Mouse (Mus musculus) heart, postnatal 0 days (tissue): ENCODE measurements around the gene Mpp6. TPM values are rescaled to one million over a fixed set of nuclear protein-coding genes. Genes with fewer than 3 reads are reported as not detected.

Source experiments
- ATAC-seq: fragments of 200-750 bp; cut with Nextera tagmentation; 2 replicates; pipeline ENCODE4 v1.8.0; 2017; ENCODE audit warnings: low read depth, moderate number of reproducible peaks, moderate library complexity; ENCODE audit not compliant: insufficient read depth
- DNase-seq: peaks from one replicate; pipeline ENCODE4 v3.0.0-alpha.2; 2016; ENCODE audit warnings: low spot score
- H3K27ac ChIP-seq: fragments of 300-500 bp; sonication (generic); 2 replicates; pipeline ENCODE4 v1.5.1; 2014; ENCODE audit warnings: low read depth, mild to moderate bottlenecking
- H3K27me3 ChIP-seq: fragments of 300-500 bp; sonication (generic); 2 replicates; pipeline ENCODE4 v1.6.1; 2014; ENCODE audit warnings: low read length, mixed read lengths; ENCODE audit not compliant: control insufficient read depth, insufficient read depth
- H3K36me3 ChIP-seq: fragments of 300-500 bp; sonication (generic); replicated peaks from 2 replicates; pipeline ENCODE4 v1.6.1; 2014; ENCODE audit warnings: low read length, mixed read lengths; ENCODE audit not compliant: control insufficient read depth, insufficient read depth
- H3K4me1 ChIP-seq: fragments of 300-500 bp; sonication (generic); 2 replicates; pipeline ENCODE4 v1.6.1; 2014; ENCODE audit warnings: antibody characterized with exemption; ENCODE audit not compliant: control insufficient read depth, insufficient read depth
- H3K4me2 ChIP-seq: fragments of 300-500 bp; sonication (generic); 2 replicates; pipeline ENCODE4 v1.6.1; 2014; ENCODE audit warnings: low read depth, mild to moderate bottlenecking, low read length, moderate library complexity
- H3K4me3 ChIP-seq: fragments of 300-500 bp; sonication (generic); 2 replicates; pipeline ENCODE4 v1.5.1; 2014; ENCODE audit warnings: low read depth, low read length
- H3K9ac ChIP-seq: fragments of 300-500 bp; sonication (generic); replicated peaks from 2 replicates; pipeline ENCODE4 v1.6.1; 2014; ENCODE audit warnings: low read depth, low read length, mixed read lengths
- H3K9me3 ChIP-seq: fragments of 300-500 bp; sonication (generic); replicated peaks from 2 replicates; pipeline ENCODE4 v1.6.1; 2016; ENCODE audit warnings: low read length; ENCODE audit not compliant: control insufficient read depth
- CTCF ChIP-seq: IDR thresholded peaks from 2 replicates; pipeline ENCODE4 v1.5.1; 2016; ENCODE audit warnings: antibody characterized with exemption, control low read depth, low read depth
- EP300 ChIP-seq: IDR thresholded peaks from 2 replicates; pipeline ENCODE4 v1.6.1; 2016; ENCODE audit warnings: antibody characterized with exemption, low read depth
- WGBS: fragments of 180-500 bp; shearing (Covaris S2); extraction: QIAGEN DNeasy Blood & Tissue Kit; methylation state at CpG from one replicate; pipeline ENCODE4 v1.1.7; 2014; 5-methylcytosine and 5-hydroxymethylcytosine counted together
- polyA plus RNA-seq: library from polyadenylated mRNA; unstranded; fragments of >200 nt; fragmentation: Nextera tagmentation; extraction: Ambion mirVana; gene quantifications from 2 replicates; pipeline ENCODE4 v1.2.1, GENCODE M21; 2015
- total RNA-seq: library from RNA; depleted of rRNA; stranded (reverse); fragments of >200 nt; gene quantifications from 2 replicates; pipeline ENCODE4 v1.2.3, GENCODE M21; 2014; ENCODE audit warnings: low replicate concordance; rRNA removed

Mpp6 gene
- total RNA-seq (46.5 and 86.9 TPM in 2 replicates), polyA plus RNA-seq (52.8 and 56.5 TPM in 2 replicates)

DNA sequence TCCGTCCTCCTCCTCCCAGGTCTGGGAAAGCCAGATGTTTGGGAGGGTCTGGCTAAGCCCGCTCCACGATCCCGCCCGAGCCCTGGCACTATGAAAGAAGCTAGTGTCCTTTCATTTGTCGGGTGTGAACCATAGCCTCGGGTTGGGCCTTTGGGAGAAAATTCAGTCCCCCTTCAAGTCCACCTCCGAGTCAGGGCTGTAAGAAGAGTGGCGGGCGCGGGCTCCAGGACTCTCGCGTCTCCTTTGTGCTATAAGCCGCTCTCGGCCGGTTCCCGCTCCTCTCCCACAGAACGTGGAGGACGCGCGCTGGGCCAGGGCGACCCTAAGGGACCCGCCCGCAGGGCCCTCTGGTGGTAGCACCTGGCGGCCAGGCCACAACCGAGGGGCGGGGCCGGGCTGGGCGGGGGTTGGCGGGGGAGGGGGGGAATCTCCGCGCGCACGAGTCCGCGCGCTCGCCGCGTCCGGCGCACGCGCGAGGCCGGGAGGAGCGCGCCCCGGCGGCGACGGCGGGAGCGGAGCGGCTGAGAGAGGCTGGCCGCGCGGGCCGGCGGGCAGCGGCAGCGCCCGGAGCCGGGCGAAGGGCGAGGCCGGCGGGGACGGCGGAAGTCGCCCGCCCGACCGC, at the start of gene Mpp6:
TSS of gene Mpp6 (plus strand) at position 485 of the 622 bp plus-strand sequence.
- Histone ChIP-seq H3K9ac (peak within 1 kb of the TSS; percentile 90), H3K4me1 (0 out of 2 replicates have a peak, but pooled peaks cover 10% of the 10 kb centered on the region), H3K4me2 (peak within 1 kb of the TSS; percentile 95), H3K9me3 (no peaks in the 10 kb centered on the region), H3K4me3 (peak within 1 kb of the TSS; percentile 84), H3K36me3 (no peaks in the 10 kb centered on the region), H3K27ac (peak within 1 kb of the TSS; percentile 81), H3K27me3 (0 out of 2 replicates have a peak, but pooled peaks cover 5% of the 10 kb centered on the region)
- TF ChIP-seq CTCF (peak; percentile 62), EP300 (no peak)
- peak; percentile 85 for DNase-seq
- WGBS, result under 1% methylated on average over 65 of the region's 74 CpGs
- peak; percentile 94 for ATAC-seq

DNA sequence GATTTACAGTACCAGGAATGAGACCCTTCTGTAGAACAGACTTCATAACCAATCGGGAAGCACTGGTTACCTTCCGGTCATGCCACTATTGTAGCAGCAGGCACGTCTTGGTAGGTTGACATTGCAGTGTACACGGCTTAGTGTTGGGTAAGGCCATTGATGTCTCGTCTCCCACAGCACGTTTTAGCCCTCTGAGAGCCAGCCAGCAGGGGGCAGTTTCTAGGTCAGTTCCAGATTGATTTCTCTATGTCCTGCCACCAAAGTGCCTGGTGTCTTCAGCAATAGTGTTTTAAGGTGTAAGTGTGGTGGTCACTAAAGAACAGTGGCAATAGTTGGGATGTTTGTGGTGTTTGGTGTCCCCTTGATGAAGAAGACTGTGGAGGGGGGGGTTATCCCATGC, 43.9 kb upstream of the Mpp6 start:
- WGBS, result 79% methylated on average over 6 of the region's 6 CpGs

DNA sequence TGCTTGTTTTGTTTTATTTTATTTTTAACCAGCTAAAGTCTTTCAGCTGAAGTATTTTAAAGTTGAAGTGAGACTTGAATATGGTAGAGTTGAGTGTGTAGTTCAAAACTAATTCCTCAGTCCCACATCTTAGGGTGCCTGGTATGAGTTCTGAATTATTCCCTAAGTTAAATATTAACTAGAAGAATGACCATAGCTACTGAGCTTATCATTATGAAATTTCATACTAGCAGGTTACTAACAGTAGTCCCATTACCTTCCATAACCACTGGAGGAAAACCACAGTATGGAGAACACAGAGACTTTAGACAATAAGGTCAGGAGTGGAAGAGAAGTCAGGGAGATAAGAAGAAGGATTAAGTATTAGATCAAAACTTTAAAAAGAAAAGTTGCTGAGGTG, 41.6 kb upstream of the Mpp6 start:
- no peak overlapping the region for H3K4me2 ChIP-seq
- H3K9me3 ChIP-seq, result no peaks in the 10 kb centered on the region
- H3K27me3 ChIP-seq, result no peaks in the 10 kb centered on the region
- TF ChIP-seq CTCF, result no peak
- no peak for TF ChIP-seq EP300
- DNase-seq (no peak), ATAC-seq (no peak)
- no peak overlapping the region for H3K27ac ChIP-seq
- no peaks in the 10 kb centered on the region for H3K36me3 ChIP-seq
- no peaks in the 10 kb centered on the region for H3K4me1 ChIP-seq
- H3K9ac ChIP-seq, result no peak overlapping the region
- no peak overlapping the region for H3K4me3 ChIP-seq

More for the DNA sequence above, 43.9 kb upstream of the Mpp6 start:
- Histone ChIP-seq H3K4me3 (no peak overlapping the region), H3K27ac (no peak overlapping the region), H3K4me2 (no peak overlapping the region), H3K27me3 (no peaks in the 10 kb centered on the region), H3K9ac (no peak overlapping the region), H3K4me1 (no peaks in the 10 kb centered on the region), H3K36me3 (no peaks in the 10 kb centered on the region), H3K9me3 (no peaks in the 10 kb centered on the region)
- no peak for TF ChIP-seq CTCF
- no peak for TF ChIP-seq EP300
- DNase-seq, result no peak
- no peak for ATAC-seq

DNA sequence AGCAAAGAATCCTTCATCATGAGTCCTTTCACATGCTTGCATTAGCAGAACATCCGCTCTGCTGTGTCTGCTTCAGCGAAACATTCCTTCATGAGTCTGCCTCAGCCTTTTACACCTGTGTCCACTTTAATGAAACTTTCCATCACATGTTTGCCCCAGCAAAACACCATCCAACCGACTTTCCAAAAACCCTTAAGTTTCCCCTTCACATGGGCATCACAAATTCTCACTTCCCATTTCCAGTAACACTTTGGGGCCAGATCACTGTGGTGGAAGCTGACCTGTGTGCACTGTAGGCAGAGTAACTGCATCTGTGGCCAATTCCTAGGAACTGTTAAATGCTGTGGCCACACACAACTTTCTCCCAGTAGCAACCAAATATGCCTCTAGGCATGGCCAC, 34.8 kb upstream of the Mpp6 start:
- no peak for DNase-seq
- WGBS, result 76% methylated on average over 3 of the region's 3 CpGs
- TF ChIP-seq CTCF (no peak), EP300 (no peak)
- no peaks in the 10 kb centered on the region for H3K4me1 ChIP-seq
- H3K4me3 ChIP-seq, result no peak overlapping the region
- no peak overlapping the region for H3K4me2 ChIP-seq
- no peak overlapping the region for H3K27ac ChIP-seq
- no peak for ATAC-seq
- H3K27me3 ChIP-seq, result no peaks in the 10 kb centered on the region
- no peaks in the 10 kb centered on the region for H3K36me3 ChIP-seq
- no peaks in the 10 kb centered on the region for H3K9me3 ChIP-seq
- no peak overlapping the region for H3K9ac ChIP-seq

DNA sequence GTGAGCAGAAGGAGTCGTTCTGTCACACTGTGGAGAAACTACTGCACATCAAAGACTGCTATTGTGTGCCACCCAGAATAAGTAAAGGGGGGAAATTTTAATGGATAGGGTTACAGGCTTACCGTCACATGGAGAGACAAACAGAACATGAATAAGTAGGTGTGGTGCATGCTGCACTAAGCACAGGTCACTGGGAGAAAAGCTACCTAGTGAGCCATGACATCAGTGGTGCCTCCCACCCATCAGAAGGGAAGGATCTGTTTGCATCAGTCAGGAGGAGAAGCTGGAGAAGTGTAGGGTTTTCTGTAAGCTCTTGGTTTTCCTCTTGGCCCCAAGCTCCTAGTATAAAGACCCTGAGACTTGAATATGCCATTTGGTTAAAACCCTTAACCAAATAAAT, 33.6 kb upstream of the Mpp6 start:
- Histone ChIP-seq H3K4me1 (no peaks in the 10 kb centered on the region), H3K9ac (no peak overlapping the region), H3K36me3 (no peaks in the 10 kb centered on the region), H3K4me3 (no peak overlapping the region), H3K4me2 (no peak overlapping the region), H3K27ac (no peak overlapping the region), H3K27me3 (no peaks in the 10 kb centered on the region), H3K9me3 (no peaks in the 10 kb centered on the region)
- no peak for DNase-seq
- no peak for ATAC-seq
- no peak for TF ChIP-seq CTCF
- TF ChIP-seq EP300, result no peak
- 73% methylated on average over 2 of the region's 2 CpGs for WGBS

DNA sequence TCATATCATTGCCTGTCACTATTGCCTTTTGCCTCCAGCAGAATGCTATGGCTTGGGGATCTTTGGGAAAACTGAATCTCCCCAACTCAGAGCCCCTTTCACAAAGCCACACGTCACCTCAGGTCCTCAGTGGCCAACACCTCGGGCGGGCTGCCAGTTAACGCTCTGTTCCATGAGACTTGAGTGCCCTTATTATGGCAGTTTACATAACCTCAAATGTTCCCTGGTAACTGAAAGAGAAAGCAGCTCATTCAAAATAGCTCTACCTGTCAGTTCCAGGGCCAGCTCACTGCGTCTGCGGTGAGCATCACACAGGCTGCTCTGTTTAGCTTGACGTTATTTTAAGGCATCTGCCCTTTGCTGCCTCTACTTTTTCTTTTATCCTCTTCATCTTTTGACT, 29.6 kb upstream of the Mpp6 start:
- Histone ChIP-seq H3K27ac (no peak overlapping the region), H3K36me3 (no peaks in the 10 kb centered on the region), H3K4me1 (no peaks in the 10 kb centered on the region), H3K9me3 (no peaks in the 10 kb centered on the region), H3K9ac (no peak overlapping the region), H3K27me3 (no peaks in the 10 kb centered on the region), H3K4me3 (no peak overlapping the region), H3K4me2 (no peak overlapping the region)
- TF ChIP-seq CTCF, result no peak
- no peak for TF ChIP-seq EP300
- ATAC-seq (no peak), DNase-seq (peak; percentile 16)
- WGBS, result 60% methylated on average over 7 of the region's 7 CpGs
